Comparison of ENCODE assay signal across 28 mouse cellular contexts in the genomic region with DNA sequence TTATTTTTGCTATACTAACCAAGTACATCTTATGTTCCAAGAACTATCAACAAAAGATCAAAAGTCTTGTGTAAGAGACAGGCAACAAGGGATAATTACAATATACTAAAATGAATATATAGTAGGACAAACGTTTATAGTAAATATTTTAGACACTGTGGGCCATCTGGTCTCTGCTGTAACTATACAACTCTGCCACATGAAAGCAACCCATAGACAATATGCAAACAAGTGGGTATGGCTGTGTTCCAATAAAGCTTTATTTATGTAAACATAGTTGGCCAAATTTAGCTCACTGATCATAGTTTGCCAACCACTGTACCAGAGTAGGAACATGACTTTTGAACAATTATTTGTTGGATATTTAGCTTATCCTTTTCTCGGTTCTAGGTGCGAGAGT. TPM values are rescaled to one million over a fixed set of nuclear protein-coding genes. Genes with fewer than 3 reads are reported as not detected.
"Had no signal": no experiment of that assay in that cellular context is flagged by ENCODE, and none has a peak within 500 bp of the region (broad histone marks: within the 10 kb centered on the region; RNA-seq: fewer than 3 reads in every experiment).

No protein-coding gene starts in this region.

- H3K4me1 ChIP-seq: embryonic facial prominence, embryonic 12.5 days; forebrain, embryonic 10.5 days; forebrain, embryonic 12.5 days; forebrain, embryonic 13.5 days; forebrain, embryonic 15.5 days had no signal

- H3K4me2 ChIP-seq: embryonic facial prominence, embryonic 12.5 days; embryonic facial prominence, embryonic 13.5 days; forebrain, embryonic 12.5 days; forebrain, embryonic 13.5 days; forebrain, embryonic 15.5 days had no signal

- DNase-seq: cerebellum, adult 18-20 months; cerebellum, adult 2 months; cerebellum, adult 8-10 months; cerebellum, adult 9-10 months; cerebellum, adult 9-11 months; cerebellum, postnatal 10 days; cerebellum, postnatal 14 days; cerebellum, postnatal 25 days; cerebellum, postnatal 36 days; embryo, embryonic 11 days; forebrain, postnatal 0 days; gastrocnemius, adult 2 months; gastrocnemius, postnatal 10 days; gastrocnemius, postnatal 14 days; gastrocnemius, postnatal 25 days; gastrocnemius, postnatal 36 days; heart, adult 11 months; heart, adult 18-20 months; heart, adult 2 months had no signal

- ATAC-seq: forebrain, embryonic 13.5 days; forebrain, embryonic 14.5 days; forebrain, embryonic 15.5 days; forebrain, embryonic 16.5 days; forebrain, postnatal 0 days had no signal

- H3K9ac ChIP-seq: embryonic facial prominence, embryonic 12.5 days; embryonic facial prominence, embryonic 13.5 days; forebrain, embryonic 12.5 days; forebrain, embryonic 13.5 days; forebrain, embryonic 15.5 days; forebrain, postnatal 0 days had no signal

- H3K27me3 ChIP-seq: embryonic facial prominence, embryonic 12.5 days; embryonic facial prominence, embryonic 13.5 days; forebrain, embryonic 12.5 days; forebrain, embryonic 13.5 days; forebrain, embryonic 15.5 days had no signal

- H3K9me3 ChIP-seq: embryonic facial prominence, embryonic 12.5 days; embryonic facial prominence, embryonic 13.5 days; forebrain, embryonic 10.5 days; forebrain, embryonic 12.5 days; forebrain, embryonic 13.5 days; forebrain, embryonic 15.5 days had no signal

- H3K4me3 ChIP-seq: embryonic facial prominence, embryonic 12.5 days; embryonic facial prominence, embryonic 13.5 days; erythroblast, embryonic 14.5 days; forebrain, embryonic 10.5 days; forebrain, embryonic 12.5 days; forebrain, embryonic 13.5 days; forebrain, embryonic 15.5 days; gastrocnemius, adult 2 months; heart, adult 2 months had no signal

- H3K36me3 ChIP-seq: embryonic facial prominence, embryonic 12.5 days; embryonic facial prominence, embryonic 13.5 days; forebrain, embryonic 10.5 days; forebrain, embryonic 12.5 days; forebrain, embryonic 15.5 days had no signal

- H3K27ac ChIP-seq: embryonic facial prominence, embryonic 12.5 days; embryonic facial prominence, embryonic 13.5 days; forebrain, embryonic 10.5 days; forebrain, embryonic 12.5 days; forebrain, embryonic 13.5 days; forebrain, embryonic 15.5 days; gastrocnemius, adult 2 months; heart, adult 2 months had no signal

RNA-seq across cellular contexts. Expression of a gene that starts 50.9 kb away (rescaled TPM):
- polyA plus RNA-seq: erythroblast, embryonic 14.5 days had no signal
